Mouse (Mus musculus) kidney, adult 11 months (tissue): ENCODE measurements around the gene Wrap73.

Experiments used
- DNase-seq: peaks from one replicate; pipeline ENCODE4 v3.0.0; 2022

The Wrap73 gene

DNA sequence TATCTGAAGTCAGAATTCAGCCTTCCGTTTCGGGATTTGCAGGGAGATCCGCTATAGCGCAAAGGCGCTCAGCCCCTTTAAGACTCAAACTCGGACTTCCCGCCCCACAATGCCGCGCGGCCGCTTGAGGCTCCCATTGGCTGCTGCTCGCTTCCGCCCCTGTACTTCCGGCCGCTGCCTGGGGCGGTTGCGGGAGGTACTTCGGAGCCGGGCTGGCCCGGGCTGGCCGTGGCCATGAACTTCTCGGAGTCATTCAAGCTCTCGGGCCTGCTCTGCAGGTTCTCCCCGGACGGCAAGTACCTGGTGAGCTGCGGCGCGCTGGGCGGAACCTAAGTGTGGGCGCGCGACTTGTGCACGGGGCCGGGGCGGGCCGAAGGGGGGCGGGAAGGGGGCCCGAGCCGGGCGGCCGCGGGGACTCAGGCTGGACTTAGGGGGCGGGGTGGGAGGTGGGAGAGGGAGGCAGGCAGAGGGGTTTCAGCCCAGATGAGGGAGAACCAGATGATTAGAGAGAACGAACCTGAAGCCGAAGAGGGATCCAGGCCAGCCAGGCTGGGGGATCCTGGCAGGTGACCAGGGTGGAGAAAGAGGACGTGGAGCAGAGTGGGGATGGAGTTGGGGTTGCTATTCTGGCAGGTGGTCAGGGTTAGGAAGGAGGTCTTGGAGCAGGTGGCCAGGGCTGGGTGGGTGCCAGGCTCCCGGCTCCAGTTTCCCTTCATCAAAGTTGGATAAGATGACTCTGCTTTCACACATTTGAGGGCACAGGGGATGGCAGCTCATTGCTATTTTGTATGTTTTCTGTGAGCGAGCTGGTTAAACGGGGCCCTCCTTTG is at the start of gene Wrap73:
Gene Wrap73 (plus strand): TSS at position 162 of the 830 bp plus-strand sequence.
- DNase-seq: peak; percentile 92

DNA sequence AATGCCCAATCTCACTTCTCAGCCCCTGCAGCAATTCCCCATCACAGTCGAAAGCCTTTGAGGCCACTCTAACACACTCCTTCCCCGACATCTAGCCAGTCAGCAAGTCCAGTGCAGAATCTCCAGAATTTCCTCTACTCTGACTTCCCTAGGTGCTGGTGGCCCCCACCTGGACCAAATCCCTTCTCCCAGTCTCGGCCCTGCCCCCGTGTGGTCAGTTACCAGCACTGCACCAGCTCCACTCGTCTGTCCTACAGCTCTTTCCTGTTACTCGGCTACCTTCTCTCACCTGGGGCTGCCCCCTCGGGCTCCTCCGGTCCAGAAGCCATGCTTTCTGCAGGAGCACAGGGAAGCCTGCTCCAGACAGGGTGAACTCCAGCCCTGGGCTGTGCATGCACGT is 49.0 kb upstream of the Wrap73 start:
- DNase-seq: peak; percentile 19

DNA sequence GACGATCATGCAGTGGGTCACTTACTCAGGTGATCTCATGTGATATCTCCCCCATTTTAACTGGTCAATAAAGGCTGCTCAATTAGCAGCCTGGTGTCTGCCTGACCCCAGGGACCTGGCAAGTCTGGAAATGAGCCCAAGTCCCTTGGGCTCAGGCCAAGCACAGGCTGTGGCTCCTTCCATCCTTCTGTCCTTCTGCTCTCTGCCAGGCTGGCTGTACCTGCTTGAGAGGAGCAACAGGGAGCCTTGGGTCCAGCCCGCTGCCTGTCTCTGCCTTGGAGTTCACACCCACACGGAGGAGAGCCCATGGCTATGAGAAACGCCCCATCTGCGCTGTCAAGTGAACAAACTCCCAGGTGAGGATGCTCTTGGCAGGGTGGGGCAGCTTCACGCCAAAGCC is 46.1 kb upstream of the Wrap73 start:
- DNase-seq: no peak

DNA sequence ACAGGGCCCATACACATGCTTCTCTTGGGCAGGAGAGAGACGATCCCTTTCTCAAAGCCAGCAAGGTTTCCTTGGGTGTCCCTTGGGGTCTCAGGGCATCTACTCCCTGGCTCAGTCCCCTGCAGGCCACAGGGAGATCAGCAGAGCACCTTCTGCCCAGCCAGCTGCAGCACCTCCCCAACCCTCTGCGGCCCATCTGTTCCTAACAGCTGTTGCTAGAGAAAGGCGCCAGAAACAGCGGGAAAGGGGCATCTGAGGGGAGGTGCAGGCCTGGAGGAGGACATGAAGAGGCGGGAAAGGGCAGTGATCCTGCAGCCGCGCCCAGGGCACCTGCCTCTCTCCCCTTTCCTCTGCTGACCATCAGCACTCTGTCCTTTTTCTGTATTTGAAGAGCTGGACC is 42.8 kb upstream of the Wrap73 start:
- no peak for DNase-seq

DNA sequence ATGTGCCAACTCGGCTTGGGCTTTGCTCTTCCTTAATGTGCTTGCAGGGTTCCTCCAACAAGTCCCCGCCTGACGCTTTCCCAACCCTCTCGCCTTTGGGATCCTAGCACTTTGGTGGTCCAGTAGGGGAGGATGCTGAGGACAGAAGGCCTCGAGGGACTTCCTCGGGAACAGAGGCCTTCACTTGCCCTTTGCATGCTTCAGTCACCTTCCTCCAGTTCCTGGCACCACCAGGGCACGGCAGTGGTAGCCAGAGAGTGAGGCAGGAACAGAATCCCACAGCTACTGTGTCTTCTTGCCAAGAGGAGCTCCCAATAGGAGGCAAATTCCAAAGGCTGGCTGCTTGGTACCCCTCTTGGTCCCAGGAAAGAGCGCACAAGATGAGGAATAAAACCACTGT is 38.8 kb upstream of the Wrap73 start:
- DNase-seq: no peak

DNA sequence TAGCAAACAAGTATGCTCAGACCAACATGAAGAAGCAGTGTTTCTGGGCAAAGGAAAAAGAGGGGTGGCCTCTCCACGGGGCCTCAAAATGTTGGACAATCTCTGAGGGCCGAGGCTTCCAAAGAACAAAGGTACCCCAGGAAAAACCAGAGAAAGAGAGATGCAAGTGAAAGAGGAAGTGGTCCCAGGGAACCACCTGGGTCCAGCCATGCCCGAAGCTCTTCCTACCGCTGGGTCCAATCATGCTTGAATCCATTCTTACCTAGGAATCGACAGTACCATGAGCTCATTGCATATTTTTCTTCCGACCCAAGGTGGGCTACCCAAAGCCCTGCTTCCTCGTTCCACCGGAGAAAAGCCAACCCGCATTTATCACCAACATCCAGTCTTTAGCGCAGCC is 38.3 kb upstream of the Wrap73 start:
- no peak for DNase-seq

DNA sequence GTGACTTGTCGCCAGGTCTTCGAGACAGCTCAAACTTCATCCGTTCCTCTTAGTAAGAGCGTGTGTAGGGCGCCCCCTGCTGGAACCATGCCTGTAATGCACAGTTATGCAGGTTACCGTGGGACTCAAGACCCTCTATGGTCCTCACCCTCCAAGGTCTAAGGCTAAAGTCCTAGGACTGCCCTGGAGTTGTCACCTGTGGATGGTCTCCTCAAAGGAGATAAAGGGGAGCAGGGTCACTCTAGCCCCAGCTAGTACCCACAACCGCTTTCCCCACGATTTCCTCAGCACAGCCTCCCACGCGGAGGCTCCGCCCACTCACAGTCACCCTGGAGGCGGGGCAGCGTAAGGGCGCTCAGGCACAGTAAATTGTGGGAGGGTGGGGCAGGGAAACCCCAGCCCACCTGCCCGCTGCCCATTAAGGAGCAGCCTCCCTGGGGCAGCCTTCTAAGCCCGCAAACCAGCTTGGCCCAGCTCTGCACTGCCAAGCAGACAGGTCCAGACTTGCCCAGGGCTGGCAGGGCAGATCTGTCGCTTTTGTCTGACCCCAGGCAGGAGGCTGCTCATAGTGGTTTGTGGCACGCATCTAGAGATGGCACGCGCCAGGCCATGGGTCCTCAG is 36.7 kb upstream of the Wrap73 start:
- DNase-seq: peak; percentile 48

DNA sequence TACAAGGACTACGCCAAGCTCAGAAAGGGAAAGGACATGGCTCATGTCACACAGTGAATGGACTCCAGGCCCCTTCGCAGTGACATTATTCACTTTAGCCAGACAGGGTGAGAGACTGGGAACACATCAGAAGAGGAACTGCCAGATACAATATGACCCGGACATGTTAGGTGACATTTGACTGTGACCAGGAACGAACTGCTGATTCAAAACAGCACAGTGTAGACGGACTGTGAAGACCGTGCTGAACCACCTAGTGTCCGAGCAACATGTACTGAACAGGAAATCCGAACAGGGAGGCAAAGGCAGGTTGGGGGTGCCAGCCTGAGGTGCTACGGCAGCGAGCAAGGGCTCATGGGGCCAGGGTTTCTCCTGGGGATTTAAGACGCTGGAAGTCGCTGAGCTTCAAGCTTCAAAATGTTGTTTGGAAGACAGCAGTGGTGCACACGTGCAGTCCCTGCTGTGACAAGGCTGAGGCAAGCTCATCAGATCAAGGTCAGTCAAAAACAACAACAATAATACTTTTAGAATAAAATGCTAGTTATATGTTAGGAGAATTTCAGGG is 35.6 kb upstream of the Wrap73 start:
- DNase-seq: no peak

DNA sequence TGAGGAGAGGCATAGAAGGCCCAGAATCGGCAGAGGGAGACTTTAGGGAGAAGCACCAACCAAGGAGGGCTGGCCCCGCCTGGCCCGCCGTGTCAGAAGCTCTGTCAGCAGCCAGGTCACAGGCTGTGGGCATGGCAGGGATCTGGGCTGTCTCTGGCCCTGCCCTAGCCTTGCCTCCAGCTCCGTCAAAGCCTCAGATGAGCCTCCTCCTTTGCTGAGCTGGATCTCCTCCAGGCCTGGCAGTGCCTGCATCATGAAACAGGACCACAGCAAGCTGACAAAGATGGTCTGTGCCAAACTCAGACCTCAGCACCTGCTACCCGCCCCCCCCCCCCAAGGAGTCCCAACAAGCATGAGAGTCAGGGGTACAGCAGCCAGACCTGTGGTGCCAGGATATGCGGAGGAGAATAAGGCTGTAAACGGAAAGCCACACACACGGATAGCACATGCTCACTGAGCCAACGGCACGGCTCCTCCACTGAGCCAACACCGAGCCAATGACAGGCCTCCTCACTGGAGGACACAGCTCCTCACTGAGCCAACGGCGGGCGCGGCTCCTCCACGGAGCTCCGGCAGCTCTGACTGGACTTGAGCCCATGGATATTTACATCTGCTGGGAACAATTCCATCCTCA is 32.8 kb upstream of the Wrap73 start:
- DNase-seq: no peak

DNA sequence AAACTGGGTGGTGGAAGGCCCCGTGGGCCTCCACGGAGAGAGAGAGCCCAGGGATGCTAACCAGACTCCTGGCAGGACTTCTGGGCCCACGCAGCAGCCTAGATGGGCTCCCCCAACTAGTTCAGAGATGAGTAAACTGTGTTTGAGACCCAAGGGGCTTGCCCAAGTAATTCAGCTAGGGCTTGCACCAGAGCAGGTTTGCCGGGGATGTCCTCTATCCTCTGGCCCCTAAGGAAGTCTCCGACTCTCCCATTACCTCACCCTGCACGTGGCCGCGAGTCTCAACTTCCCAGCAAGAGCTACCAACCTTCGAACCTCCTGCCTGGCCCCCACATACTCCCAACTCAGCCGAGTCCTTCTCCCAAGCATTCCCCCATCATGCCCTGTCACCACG is 32.3 kb upstream of the Wrap73 start:
- DNase-seq: no peak

DNA sequence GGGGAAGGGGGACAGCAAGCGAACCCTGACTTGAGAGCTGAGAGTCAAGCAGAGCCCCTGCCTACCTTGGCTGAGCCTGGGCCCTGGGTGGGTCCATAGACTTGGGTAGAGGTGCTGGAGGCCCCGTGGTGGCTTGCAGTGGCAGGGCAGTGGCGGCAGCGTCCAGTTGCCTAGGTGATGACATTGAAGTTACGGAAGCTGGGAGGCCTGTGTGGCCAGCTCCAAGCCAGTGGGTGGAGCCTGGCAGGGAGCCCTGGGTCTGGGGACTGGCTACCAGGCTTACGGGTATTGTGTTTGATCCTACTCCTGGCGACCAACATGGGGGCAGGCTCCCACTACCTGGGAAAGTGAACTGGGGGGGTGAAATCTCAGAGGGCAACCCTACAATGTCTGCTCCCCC is 25.8 kb upstream of the Wrap73 start:
- no peak for DNase-seq

DNA sequence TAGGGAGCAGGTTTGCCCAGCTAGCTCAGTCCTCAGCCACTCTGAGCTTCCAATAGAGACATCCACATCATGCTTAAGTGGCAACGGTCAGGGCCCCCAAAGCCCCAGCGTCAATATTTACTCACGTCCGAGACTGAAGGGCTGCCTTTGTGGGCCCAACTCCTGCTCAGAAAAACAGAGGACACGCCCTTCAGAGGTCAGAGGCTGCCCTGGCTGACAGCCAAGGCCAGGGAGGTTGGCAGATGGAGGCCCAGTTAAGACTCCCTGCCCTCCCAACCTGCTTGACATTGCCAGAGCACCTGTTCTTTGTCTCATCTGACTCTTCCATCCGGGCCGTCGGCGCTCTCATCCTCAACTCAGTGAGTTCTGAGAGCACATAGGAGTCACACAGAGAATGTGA is 23.4 kb upstream of the Wrap73 start:
- no peak for DNase-seq

DNA sequence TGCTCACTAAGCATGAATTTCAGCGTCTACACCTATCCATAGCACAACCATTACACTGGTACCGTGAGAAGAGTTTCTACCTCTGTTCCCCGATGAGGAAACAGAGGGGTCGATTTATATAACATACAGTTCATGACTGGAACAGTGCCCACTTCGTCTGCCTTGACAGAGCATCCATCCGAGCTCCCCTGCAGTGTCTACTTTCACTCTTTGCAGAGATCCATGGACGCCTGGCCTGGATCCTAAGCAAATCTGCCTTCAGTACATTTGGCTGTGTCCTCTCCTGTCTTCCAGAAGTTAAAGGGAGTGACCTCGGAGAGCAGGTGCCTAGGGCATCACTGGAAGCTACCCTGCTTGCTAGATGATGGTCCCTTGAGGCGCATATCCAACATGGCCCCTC is 23.0 kb upstream of the Wrap73 start:
- DNase-seq: no peak

DNA sequence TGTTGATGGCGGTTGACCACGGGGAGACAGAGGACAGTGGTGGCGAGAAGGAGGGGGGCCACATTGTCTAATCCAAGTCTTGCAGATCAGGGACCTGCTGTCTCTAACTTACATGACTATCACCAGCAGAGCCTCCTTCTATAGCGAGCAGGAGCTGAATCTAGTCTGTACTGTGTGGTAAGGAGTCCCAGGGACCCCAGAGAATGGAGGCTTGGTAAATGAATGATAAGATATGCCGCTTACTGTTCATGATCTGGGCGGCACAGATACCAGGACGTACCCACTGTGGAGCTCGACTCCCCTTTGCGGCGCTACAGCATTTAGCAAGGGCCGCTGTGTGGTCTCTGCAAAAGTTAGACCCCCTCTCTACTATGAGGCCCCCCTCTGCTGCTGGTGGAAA is 20.4 kb upstream of the Wrap73 start:
- no peak for DNase-seq

DNA sequence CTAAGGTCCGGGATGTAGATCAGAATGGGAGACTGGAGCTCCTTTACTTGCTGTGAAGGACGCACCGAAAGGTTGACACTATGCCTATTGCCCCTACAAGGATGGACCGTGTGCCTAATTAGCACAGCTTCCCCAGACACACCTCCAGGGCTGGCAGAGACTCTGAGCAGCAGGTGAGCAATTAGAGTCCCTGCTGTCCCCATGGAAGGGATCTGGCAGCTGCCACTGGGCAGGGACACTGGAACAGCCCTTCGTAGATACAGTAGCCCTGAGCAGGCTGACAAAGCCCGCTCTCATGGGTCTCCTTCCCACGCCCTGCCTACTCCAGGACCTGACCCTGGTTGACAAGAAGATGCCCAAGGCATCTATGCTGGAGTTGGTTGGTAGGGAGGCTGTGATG is 19.8 kb upstream of the Wrap73 start:
- no peak for DNase-seq

DNA sequence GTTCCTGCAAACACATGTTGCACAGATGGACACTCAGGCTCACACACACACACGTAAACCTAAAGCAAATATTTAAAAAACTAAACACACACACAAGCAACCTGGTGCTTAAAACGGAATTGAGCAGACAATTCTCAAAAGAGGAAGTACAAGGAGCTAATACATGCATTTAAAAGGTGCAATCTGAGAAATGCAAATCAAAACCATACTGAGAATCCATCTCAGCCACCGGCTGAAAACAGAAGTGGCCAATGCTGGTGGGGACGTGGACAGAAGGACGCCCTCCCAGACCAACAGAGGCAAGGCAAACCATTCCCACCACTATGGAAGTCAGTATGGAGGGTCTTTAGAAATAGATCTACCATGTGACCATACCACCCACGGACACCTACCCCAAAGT is 18.6 kb upstream of the Wrap73 start:
- no peak for DNase-seq

DNA sequence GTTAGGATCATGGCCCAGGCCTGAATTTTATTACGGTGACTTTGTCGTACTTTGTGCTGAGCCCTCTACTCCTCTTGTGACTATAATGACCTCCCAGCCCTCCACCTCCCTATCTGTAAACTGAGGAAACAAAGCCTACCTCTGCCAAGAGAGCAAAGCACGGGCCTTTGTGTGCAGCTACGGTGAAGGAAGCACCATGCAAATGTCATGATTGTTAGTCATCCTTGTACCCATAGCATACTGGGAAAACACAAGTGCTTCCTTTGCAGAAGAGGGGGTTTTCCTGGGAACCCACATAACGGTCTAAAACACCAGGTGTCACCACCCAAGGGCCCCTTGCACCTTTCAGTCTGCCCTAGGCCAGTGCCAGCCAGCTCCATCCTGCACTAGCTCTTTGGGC is 17.0 kb upstream of the Wrap73 start:
- DNase-seq: no peak

DNA sequence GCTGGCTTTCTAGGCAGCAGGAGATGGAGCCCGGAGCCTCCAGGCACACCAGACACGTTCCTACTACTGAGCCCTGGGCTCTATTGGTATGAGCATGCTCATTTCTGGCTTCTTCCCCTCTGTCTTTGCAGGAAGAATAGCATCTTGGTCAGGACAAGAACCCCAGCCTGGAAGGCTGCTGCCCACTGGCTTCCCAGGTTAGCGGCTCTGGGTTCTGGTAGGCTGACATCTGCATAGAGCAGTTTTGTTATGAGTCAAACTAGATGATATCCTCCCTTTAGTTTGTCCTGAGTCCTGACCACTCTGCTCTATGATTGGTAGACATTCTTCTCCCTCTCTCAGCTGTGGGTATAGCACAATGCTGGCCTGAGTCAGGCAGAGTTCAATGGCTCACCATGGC is 14.9 kb upstream of the Wrap73 start:
- no peak for DNase-seq

DNA sequence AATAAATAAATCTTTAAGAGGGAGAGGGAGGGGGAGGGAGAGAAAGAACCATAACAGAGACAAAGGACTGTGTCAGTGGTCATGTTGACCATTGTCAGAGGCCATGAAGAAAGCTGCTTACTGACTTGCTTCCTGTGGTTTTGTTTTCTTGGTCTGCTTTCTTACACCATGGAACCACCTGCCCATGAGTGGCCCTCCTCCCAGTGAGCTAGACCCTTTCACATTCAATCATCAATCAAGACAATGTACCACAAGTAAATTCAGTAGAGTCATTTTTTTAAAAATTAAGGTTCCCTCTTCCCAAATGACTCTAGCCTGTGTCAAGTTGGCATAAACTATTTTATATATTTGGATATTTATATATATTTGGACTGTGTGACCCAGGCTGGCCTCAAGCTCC is 12.2 kb upstream of the Wrap73 start:
- DNase-seq: no peak

DNA sequence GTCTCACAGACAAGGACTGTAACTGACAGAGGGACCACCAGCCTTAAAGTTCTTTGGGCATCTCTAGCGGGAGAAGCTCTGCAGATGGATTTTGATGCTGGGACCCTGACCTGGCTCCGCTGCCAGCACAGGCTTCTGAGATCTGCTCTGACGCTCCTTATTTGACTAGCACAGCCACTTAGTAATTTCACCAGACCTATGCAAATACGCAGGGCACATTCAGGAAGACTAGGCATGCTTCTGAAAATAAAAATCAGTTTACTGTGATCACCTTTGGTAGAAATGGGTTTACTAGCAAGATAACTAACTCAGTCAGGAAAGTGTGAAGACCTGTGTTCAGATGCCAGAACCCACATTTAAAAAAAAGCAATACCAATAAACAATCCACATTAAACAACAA is 10.3 kb upstream of the Wrap73 start:
- DNase-seq: no peak

DNA sequence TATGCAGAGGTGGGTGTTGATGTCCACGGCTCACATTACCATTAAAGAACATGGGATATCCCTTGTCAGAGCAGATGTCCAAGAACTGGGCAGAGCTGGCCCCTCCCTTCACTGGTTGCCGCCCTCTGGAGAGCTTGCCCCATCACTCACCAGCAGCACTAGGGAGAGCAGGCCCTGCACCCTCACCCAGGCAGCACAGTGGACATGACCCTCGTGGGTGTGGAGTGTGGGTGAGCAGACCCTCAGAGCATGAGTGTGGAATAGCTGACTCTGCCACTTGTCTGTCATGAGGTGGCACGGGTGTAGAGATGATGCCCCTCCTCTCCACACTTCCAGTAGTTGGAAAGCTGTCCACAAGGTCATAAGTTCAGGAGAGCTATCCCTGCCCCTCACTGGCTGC is 7.4 kb upstream of the Wrap73 start:
- DNase-seq: no peak

DNA sequence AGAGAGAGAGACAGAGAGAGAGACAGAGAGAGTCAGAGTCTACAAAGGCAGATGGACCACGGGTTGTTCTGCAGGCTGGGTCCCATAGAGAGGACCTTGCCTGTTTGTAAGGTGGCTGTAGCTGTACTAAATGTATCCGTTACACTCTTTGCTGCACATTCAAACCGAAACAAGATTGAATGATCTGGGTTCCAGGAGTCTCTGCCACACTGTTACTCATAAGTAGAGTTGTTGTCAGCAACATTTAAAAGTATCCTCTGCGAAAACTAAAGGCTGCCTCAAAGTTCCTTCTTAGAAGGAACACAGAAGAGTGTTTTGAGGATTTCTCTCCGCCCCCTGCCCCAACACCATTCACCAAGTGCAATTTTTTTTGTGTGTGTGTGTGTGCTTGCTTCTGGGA is 5.0 kb upstream of the Wrap73 start:
- DNase-seq: no peak

DNA sequence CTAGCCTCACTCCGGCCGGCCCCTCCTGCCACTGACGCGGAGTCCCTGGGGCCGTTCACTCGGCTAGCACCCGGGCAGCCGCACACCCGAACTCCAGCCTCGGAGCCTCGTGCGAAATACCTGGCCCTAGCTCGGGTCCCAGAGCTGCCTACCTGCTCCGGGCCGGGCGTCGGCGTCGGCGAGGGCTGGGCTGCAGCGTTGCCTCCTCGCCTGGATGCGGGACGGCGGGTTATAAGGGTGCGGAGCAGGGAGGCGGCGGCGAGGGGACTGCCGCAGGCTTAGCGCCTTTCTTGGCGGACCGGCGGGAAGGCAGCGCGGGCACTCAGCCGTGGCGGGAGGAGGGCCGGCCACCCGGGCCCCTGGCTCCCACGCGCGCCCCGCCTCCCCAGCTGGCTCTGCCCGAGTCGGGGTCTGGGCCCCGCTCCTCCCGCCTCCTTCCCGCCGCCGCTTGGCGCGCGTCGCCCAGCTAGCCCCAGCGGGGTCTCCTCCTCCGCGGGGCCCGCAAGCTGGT is 2.4 kb upstream of the Wrap73 start:
- DNase-seq: no peak

DNA sequence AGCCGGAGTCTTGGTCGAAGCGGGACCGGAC is 2.2 kb upstream of the Wrap73 start, which contains the start of gene Trp73:
Gene Trp73 (minus strand): TSS at position 27 of the 31 bp plus-strand sequence.
- no peak for DNase-seq
